Mouse (Mus musculus) ES-Bruce4 (cell line): ENCODE measurements around the gene Olfr392. TPM values are rescaled to one million over a fixed set of nuclear protein-coding genes. Genes with fewer than 3 reads are reported as not detected.

Experiments
- H3K27ac ChIP-seq: 2 replicates; pipeline ENCODE4 v1.5.1; 2012; ENCODE audit warnings: low read length, inconsistent platforms; ENCODE audit not compliant: insufficient read depth
- H3K27me3 ChIP-seq: 2 replicates; pipeline ENCODE4 v1.6.1; 2012; ENCODE audit warnings: mild to moderate bottlenecking, low read length, inconsistent platforms; ENCODE audit not compliant: control insufficient read depth, poor library complexity, insufficient read depth, severe bottlenecking
- H3K36me3 ChIP-seq: 2 replicates; pipeline ENCODE4 v1.6.1; 2012; ENCODE audit warnings: inconsistent platforms, mild to moderate bottlenecking, low read length, moderate library complexity; ENCODE audit not compliant: control insufficient read depth, poor library complexity, insufficient read depth, severe bottlenecking
- H3K4me1 ChIP-seq: one replicate; pipeline ENCODE4 v1.8.1; 2011; ENCODE audit warnings: low read length; ENCODE audit not compliant: control insufficient read depth, insufficient read depth
- H3K4me3 ChIP-seq: 2 replicates; pipeline ENCODE4 v1.5.1; 2011; ENCODE audit warnings: low read depth, mild to moderate bottlenecking, low read length
- H3K9ac ChIP-seq: 2 replicates; pipeline ENCODE4 v1.6.1; 2012; ENCODE audit warnings: low read depth, mild to moderate bottlenecking, inconsistent platforms; ENCODE audit not compliant: poor library complexity, severe bottlenecking
- H3K9me3 ChIP-seq: replicated peaks from 2 replicates; pipeline ENCODE4 v1.6.1; 2012; ENCODE audit warnings: mild to moderate bottlenecking, low read length, inconsistent platforms; ENCODE audit not compliant: control insufficient read depth, poor library complexity, insufficient read depth, severe bottlenecking
- CTCF ChIP-seq: IDR thresholded peaks from one replicate; pipeline ENCODE4 v1.8.1; 2011; ENCODE audit warnings: low read depth, low read length
- EP300 ChIP-seq: IDR thresholded peaks from 2 replicates; pipeline ENCODE4 v1.6.1; 2011; ENCODE audit warnings: low read depth, low read length; ENCODE audit not compliant: insufficient read depth
- POLR2A ChIP-seq: IDR thresholded peaks from one replicate; pipeline ENCODE4 v1.8.1; 2011; ENCODE audit warnings: low read length; ENCODE audit not compliant: insufficient read depth
- polyA plus RNA-seq: library from polyadenylated mRNA; stranded (reverse); fragments of >200 nt; gene quantifications from 2 replicates; pipeline ENCODE4 v1.2.4, GENCODE M21; 2011; ENCODE audit warnings: low read depth; ENCODE audit not compliant: missing spikeins, insufficient read depth, insufficient read length

Olfr392 gene
- not detected in 2 replicates for polyA plus RNA-seq

DNA sequence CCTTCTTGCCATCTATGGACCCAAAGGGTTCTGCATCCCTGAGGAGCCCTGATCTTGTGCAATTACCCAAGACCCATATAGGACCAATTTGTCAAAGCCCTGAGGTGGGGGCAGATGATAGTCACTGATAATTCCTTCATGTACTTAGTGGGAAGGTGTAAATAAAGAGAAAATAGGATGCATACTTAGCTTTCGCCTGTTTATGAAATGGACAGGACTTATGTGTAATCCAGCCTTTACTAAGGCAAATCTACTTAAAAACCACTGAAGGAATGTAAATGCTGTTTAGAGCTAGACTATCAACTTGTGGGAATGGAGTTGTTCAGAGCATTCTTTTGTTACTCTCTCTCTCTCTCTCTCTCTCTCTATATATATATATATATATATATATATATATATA is at the start of gene Olfr392:
Gene Olfr392, minus strand, starts transcription at position 101 of the 400 bp plus-strand sequence.
- no peaks in the 10 kb centered on the region for H3K36me3 ChIP-seq
- TF ChIP-seq CTCF (no peak), EP300 (no peak), POLR2A (no peak)
- H3K4me3 ChIP-seq: no peak within 1 kb of the TSS
- no peak within 1 kb of the TSS for H3K9ac ChIP-seq
- no peaks in the 10 kb centered on the region for H3K9me3 ChIP-seq
- no peak within 1 kb of the TSS for H3K27ac ChIP-seq
- H3K4me1 ChIP-seq: no peaks in the 10 kb centered on the region
- no peaks in the 10 kb centered on the region for H3K27me3 ChIP-seq

DNA sequence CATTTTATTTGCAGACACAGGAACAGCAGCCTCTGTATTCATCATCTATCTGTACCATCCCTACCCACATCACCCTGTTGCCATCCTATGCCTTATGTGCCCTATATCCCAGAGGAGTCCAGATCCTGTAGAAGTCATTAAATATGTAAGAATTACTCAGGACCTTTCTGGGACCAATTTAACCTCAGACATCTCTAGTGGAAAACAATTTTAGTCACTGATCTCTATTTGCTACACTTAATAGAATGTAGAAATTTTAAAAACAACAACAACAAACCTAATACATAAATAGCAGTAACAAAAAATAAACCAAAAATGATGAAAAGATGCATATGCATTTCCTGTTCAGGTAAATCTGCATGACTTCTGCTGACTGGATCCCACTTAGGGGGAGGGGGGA is 34.5 kb upstream of the Olfr392 start, which contains the start of gene Olfr393:
Gene Olfr393, minus strand, starts transcription at position 101 of the 400 bp plus-strand sequence.
- Histone ChIP-seq H3K27ac (no peak within 1 kb of the TSS), H3K9ac (no peak within 1 kb of the TSS), H3K9me3 (no peaks in the 10 kb centered on the region), H3K4me1 (no peaks in the 10 kb centered on the region), H3K36me3 (no peaks in the 10 kb centered on the region), H3K4me3 (no peak within 1 kb of the TSS), H3K27me3 (no peaks in the 10 kb centered on the region)
- TF ChIP-seq CTCF (no peak), EP300 (no peak), POLR2A (no peak)

DNA sequence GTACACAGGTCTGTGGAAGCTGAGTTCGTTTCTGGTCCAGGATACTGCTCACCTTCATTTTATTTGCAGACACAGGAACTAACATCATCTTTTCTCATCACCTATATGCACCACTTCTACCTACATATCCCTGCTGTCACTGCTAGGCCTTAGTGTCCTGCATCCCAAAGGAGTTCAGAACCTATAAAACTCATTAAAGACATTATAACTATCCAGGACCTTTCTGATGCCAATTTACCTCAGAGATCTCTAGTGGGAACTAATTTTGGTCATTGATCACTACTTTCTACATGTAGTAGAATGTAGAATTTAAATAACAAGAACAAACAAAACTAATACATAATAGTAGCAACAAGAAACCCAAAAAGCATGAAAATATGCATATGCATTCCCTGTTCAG is 13.9 kb downstream of the Olfr392 start, which contains the start of gene Olfr391-ps:
Gene Olfr391-ps, minus strand, starts transcription at position 101 of the 400 bp plus-strand sequence.
- Histone ChIP-seq H3K4me1 (no peaks in the 10 kb centered on the region), H3K9me3 (no peaks in the 10 kb centered on the region)

DNA sequence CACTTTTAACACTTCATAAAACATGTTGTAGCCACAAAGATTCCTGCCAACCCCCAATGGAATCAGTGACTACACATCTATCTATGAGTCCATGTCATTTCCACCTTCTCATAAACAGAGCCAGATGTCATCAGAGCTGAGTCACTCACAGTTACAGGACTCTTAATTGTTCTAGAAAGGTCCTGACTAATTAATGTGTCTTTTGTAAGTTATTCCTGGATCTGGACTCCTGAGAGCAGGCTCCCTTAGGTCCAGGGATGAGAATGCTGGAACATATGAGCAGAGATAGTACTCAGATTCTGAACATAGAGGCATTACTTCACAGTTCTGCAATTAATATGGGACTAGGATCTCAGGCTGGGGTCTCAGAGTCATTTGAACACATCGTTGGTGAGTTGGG is 34.2 kb downstream of the Olfr392 start, which contains the start of gene Olfr390:
Gene Olfr390, plus strand, starts transcription at position 301 of the 400 bp plus-strand sequence.
- no peak within 1 kb of the TSS for H3K9ac ChIP-seq
- TF ChIP-seq EP300: no peak
- no peak within 1 kb of the TSS for H3K27ac ChIP-seq
- H3K9me3 ChIP-seq: no peaks in the 10 kb centered on the region
- H3K4me1 ChIP-seq: no peaks in the 10 kb centered on the region
- no peaks in the 10 kb centered on the region for H3K27me3 ChIP-seq
- H3K4me3 ChIP-seq: no peak within 1 kb of the TSS
- H3K36me3 ChIP-seq: no peaks in the 10 kb centered on the region

More for the DNA sequence above, 13.9 kb downstream of the Olfr392 start, which contains the start of gene Olfr391-ps:
- Histone ChIP-seq H3K9ac (no peak within 1 kb of the TSS), H3K4me3 (no peak within 1 kb of the TSS), H3K36me3 (no peaks in the 10 kb centered on the region), H3K27ac (no peak within 1 kb of the TSS), H3K27me3 (no peaks in the 10 kb centered on the region)
- TF ChIP-seq POLR2A: no peak
- TF ChIP-seq CTCF: no peak
- TF ChIP-seq EP300: no peak

DNA sequence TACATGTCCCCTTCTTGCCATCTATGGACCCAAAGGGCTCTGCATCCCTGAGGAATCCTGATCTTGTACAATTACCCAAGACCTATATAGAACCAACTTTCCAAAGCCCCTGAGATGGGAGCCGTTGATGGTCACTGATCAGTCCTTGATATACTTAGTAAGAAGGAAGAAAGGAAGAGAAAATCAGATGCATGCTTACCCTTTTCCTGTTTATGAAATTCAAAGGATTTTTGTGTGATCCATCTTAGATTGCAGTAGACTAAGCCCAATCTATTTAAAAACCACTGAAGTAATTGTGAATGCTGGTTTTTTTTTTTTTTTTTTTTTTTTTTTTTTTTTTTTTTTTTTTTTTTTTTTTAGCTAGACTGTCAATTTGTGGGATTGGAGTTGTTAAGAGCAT is 36.2 kb downstream of the Olfr392 start, which contains the start of gene Olfr389:
Gene Olfr389, minus strand, starts transcription at position 101 of the 400 bp plus-strand sequence.
- Histone ChIP-seq H3K36me3 (no peaks in the 10 kb centered on the region), H3K27ac (no peak within 1 kb of the TSS), H3K4me1 (no peaks in the 10 kb centered on the region), H3K4me3 (no peak within 1 kb of the TSS), H3K9ac (no peak within 1 kb of the TSS), H3K9me3 (no peaks in the 10 kb centered on the region), H3K27me3 (no peaks in the 10 kb centered on the region)
- TF ChIP-seq EP300 (no peak), POLR2A (no peak), CTCF (no peak)

Other genes starting within 250 kb of the Olfr392 start
- not detected in 2 replicates for gene Olfr385, start 224.0 kb downstream of the Olfr392 start, polyA plus RNA-seq
- not detected in 2 replicates for gene Olfr384, start 218.5 kb downstream of the Olfr392 start, polyA plus RNA-seq
- gene Zfp735, start 128.3 kb downstream of the Olfr392 start, polyA plus RNA-seq: not detected in 2 replicates
- gene Olfr389, start 36.3 kb downstream of the Olfr392 start, polyA plus RNA-seq: not detected in 2 replicates
- gene Olfr390, start 34.1 kb downstream of the Olfr392 start, polyA plus RNA-seq: not detected in 2 replicates
- not detected in 2 replicates for gene Olfr391-ps, start 14.0 kb downstream of the Olfr392 start, polyA plus RNA-seq
- gene Olfr393, start 34.4 kb upstream of the Olfr392 start, polyA plus RNA-seq: not detected in 2 replicates
- not detected in 2 replicates for gene Olfr394, start 73.7 kb upstream of the Olfr392 start, polyA plus RNA-seq
- not detected in 2 replicates for gene Olfr395, start 92.2 kb upstream of the Olfr392 start, polyA plus RNA-seq
- not detected in 2 replicates for gene Olfr23, start 119.6 kb upstream of the Olfr392 start, polyA plus RNA-seq
- not detected in 2 replicates for gene Olfr397, start 143.8 kb upstream of the Olfr392 start, polyA plus RNA-seq
- not detected in 2 replicates for gene Olfr398, start 173.4 kb upstream of the Olfr392 start, polyA plus RNA-seq
- not detected in 2 replicates for gene Olfr139, start 239.5 kb upstream of the Olfr392 start, polyA plus RNA-seq
- gene Olfr399, start 239.6 kb upstream of the Olfr392 start, polyA plus RNA-seq: not detected in 2 replicates